In genomic region chr16:31101352-31101751, GRCm38 (mm10) we compare ENCODE assay signal across 24 mouse cellular contexts. TPM values are rescaled to one million over a fixed set of nuclear protein-coding genes. Genes with fewer than 3 reads are reported as not detected.
A peak's percentile ranks its signal among the peaks of the same experiment; 100 is the strongest.
DNase-seq lines count a peak whose midpoint lies in the region; ATAC-seq and TF ChIP-seq lines count a peak whose summit lies in the region.
"Had no signal": no experiment of that assay in that cellular context is flagged by ENCODE, and none has a peak within 500 bp of the region (broad histone marks: within the 10 kb centered on the region; RNA-seq: fewer than 3 reads in every experiment).

No protein-coding gene starts in this region.

- no peaks in the 10 kb centered on the region for H3K79me2 ChIP-seq in heart, adult 2 months (replicated peaks; ENCODE audit: control insufficient read depth, insufficient read depth, low read length)

- intact Hi-C loops in heart, postnatal 10 days (cut with DNase I), result no loop called here
- intact Hi-C loops in heart, adult 2 months (cut with DNase I), result no loop called here

- no peak overlapping the region for H3K4me3 ChIP-seq in heart, embryonic 15.5 days
- H3K4me3 ChIP-seq in heart, embryonic 12.5 days, result no peak overlapping the region
- no peak overlapping the region for H3K4me3 ChIP-seq in heart, adult 2 months
- H3K4me3 ChIP-seq: embryonic facial prominence, embryonic 12.5 days; erythroblast, embryonic 14.5 days; forebrain, embryonic 12.5 days; forebrain, embryonic 15.5 days; hindbrain, embryonic 12.5 days; hindbrain, embryonic 15.5 days had no signal

- H3K27me3 ChIP-seq in heart, embryonic 15.5 days, result no peaks in the 10 kb centered on the region
- H3K27me3 ChIP-seq in heart, embryonic 12.5 days (replicated peaks), result no peaks in the 10 kb centered on the region
- no peaks in the 10 kb centered on the region for H3K27me3 ChIP-seq in heart, adult 2 months (ENCODE audit: control insufficient read depth, insufficient read depth, low read length)
- H3K27me3 ChIP-seq: CH12.LX; embryonic facial prominence, embryonic 12.5 days; forebrain, embryonic 12.5 days; forebrain, embryonic 15.5 days; hindbrain, embryonic 12.5 days; hindbrain, embryonic 15.5 days; Patski had no signal

- no peaks in the 10 kb centered on the region for H3K9me3 ChIP-seq in heart, embryonic 15.5 days (replicated peaks)
- no peaks in the 10 kb centered on the region for H3K9me3 ChIP-seq in heart, embryonic 12.5 days (replicated peaks)
- H3K9me3 ChIP-seq: embryonic facial prominence, embryonic 12.5 days; forebrain, embryonic 12.5 days; forebrain, embryonic 15.5 days; G1E; hindbrain, embryonic 12.5 days; hindbrain, embryonic 15.5 days had no signal

- no peak for TF ChIP-seq POLR2A in heart, adult 2 months (IDR thresholded peaks at IDR 0.05; ENCODE audit: insufficient read depth, low read depth, low read length)

- no peak overlapping the region for H3K4me2 ChIP-seq in heart, embryonic 15.5 days
- no peak overlapping the region for H3K4me2 ChIP-seq in heart, embryonic 12.5 days
- H3K4me2 ChIP-seq: embryonic facial prominence, embryonic 12.5 days; forebrain, embryonic 12.5 days; forebrain, embryonic 15.5 days; hindbrain, embryonic 12.5 days; hindbrain, embryonic 15.5 days had no signal

- H3K4me1 ChIP-seq in heart, embryonic 15.5 days (replicated peaks), result 0 out of 2 replicates have a peak, but pooled peaks cover 7% of the 10 kb centered on the region
- peaks cover 3% of the 10 kb centered on the region for H3K4me1 ChIP-seq in heart, embryonic 12.5 days (replicated peaks)
- H3K4me1 ChIP-seq in heart, adult 2 months (ENCODE audit: control insufficient read depth, insufficient read depth, low read length), result no peaks in the 10 kb centered on the region
- H3K4me1 ChIP-seq: embryonic facial prominence, embryonic 12.5 days; forebrain, embryonic 12.5 days; forebrain, embryonic 15.5 days; hindbrain, embryonic 12.5 days; hindbrain, embryonic 15.5 days had no signal

- peaks cover 26% of the 10 kb centered on the region for H3K36me3 ChIP-seq in heart, embryonic 15.5 days
- H3K36me3 ChIP-seq in heart, embryonic 12.5 days, result peaks cover 31% of the 10 kb centered on the region
- peaks cover 11% of the 10 kb centered on the region for H3K36me3 ChIP-seq in heart, adult 2 months (ENCODE audit: control insufficient read depth, insufficient read depth, low read length)

- ATAC-seq in heart, embryonic 15.5 days (replicated peaks; ENCODE audit: insufficient number of reproducible peaks, insufficient read depth, low FRiP score, low read depth), result no peak; the same call in 1 of the 2 replicates
- ATAC-seq in heart, embryonic 12.5 days (ENCODE audit: insufficient number of reproducible peaks, low FRiP score), result no peak
- ATAC-seq: forebrain, embryonic 15.5 days; intestine, postnatal 0 days; Patski had no signal

- no peak for TF ChIP-seq CTCF in heart, adult 2 months (IDR thresholded peaks at IDR 0.05)

- WGBS in heart, embryonic 15.5 days, result 48% methylated on average over 2 of the region's 2 CpGs
- WGBS in heart, embryonic 12.5 days, result 44% methylated on average over 2 of the region's 2 CpGs
- WGBS in heart, adult 2 months, result 44% methylated on average over 2 of the region's 2 CpGs

- TF ChIP-seq EP300 in heart, adult 2 months (IDR thresholded peaks at IDR 0.05; ENCODE audit: insufficient read depth, low read depth, low read length), result no peak

- H3K27ac ChIP-seq in heart, embryonic 15.5 days, result peak overlapping the region; percentile 55
- H3K27ac ChIP-seq in heart, embryonic 12.5 days (ENCODE audit: poor library complexity, severe bottlenecking), result no peak overlapping the region; the same call in 1 of the 2 replicates
- H3K27ac ChIP-seq in heart, adult 2 months, result no peak overlapping the region
- H3K27ac ChIP-seq: embryonic facial prominence, embryonic 12.5 days; forebrain, embryonic 12.5 days; forebrain, embryonic 15.5 days; hindbrain, embryonic 12.5 days; hindbrain, embryonic 15.5 days had no signal

- H3K9ac ChIP-seq in heart, embryonic 15.5 days, result no peak overlapping the region
- H3K9ac ChIP-seq in heart, embryonic 12.5 days, result no peak overlapping the region
- no peak overlapping the region for H3K9ac ChIP-seq in heart, adult 2 months (ENCODE audit: low read depth, low read length)
- H3K9ac ChIP-seq: embryonic facial prominence, embryonic 12.5 days; forebrain, embryonic 12.5 days; forebrain, embryonic 15.5 days; hindbrain, embryonic 12.5 days; hindbrain, embryonic 15.5 days had no signal

- DNase-seq in heart, adult 11 months, result peak; percentile 78
- DNase-seq in heart, adult 8-10 months (ENCODE audit: low spot score), result no peak
- DNase-seq in heart, postnatal 10 days, result peak; percentile 17 to 28
- no peak for DNase-seq in heart, adult 2 months
- DNase-seq: adrenal gland, postnatal 10 days; adrenal gland, postnatal 36 days; B cell, adult 2 months; cerebellum, adult 18-20 months; cerebellum, adult 9-10 months; cerebellum, postnatal 14 days; gastrocnemius, postnatal 25 days; kidney, adult 2 months had no signal

RNA-seq across cellular contexts. Expression of gene Xxylt1, which starts 20.1 kb away (rescaled TPM):
- total RNA-seq in heart, adult 8-10 months (2022), result 10 to 100 TPM; 10.3 to 12.9 (median 12.5) TPM
- 6.8 and 9.9 TPM in 2 replicates for polyA plus RNA-seq in heart, embryonic 15.5 days (2015; fragmentation: Nextera tagmentation; extraction: Ambion mirVana)
- 12.9 and 13.7 TPM in 2 replicates for polyA plus RNA-seq in heart, embryonic 12.5 days (2016; fragmentation: Nextera tagmentation; extraction: Ambion mirVana)
- total RNA-seq in heart, postnatal 10 days (2021), result 10 to 100 TPM; 15.8 to 17.6 TPM
- 10 to 100 TPM; 10.5 to 11.5 TPM for total RNA-seq in heart, adult 2 months (2021)
- polyA plus RNA-seq in heart, adult 2 months (2012; rRNA removed), result 13.5 and 21.5 TPM in 2 replicates

Comparison
In these comparisons a context has a peak if more than half of its experiments do, and no peak if none do; other contexts are left out.
1. DNase-seq: peak in heart, adult 11 months (single experiment) and heart, postnatal 10 days (2 of 2); none in heart, adult 8-10 months (single experiment) and heart, adult 2 months (0 of 2).